Mouse (Mus musculus): ENCODE data around the gene C4b.
A peak's percentile ranks its signal among the peaks of the same experiment; 100 is the strongest.

Gene C4b

GRCm38 (mm10) chr17:34700671-34701071, 43.0 kb downstream of the C4b start:
- peak in 1 of 2 experiments; percentile 42 for DNase-seq

- no peak for DNase-seq
Measured at GRCm38 (mm10) chr17:34699575-34700408, 43.9 kb downstream of the C4b start.

- DNase-seq = peak; percentile 58 to 72
Measured at GRCm38 (mm10) chr17:34692906-34693305, 50.8 kb downstream of the C4b start.

GRCm38 (mm10) chr17:34690458-34690857, 53.2 kb downstream of the C4b start:
- DNase-seq = no peak

- no peak for DNase-seq
Measured at GRCm38 (mm10) chr17:34688889-34689288, 54.8 kb downstream of the C4b start.

GRCm38 (mm10) chr17:34685120-34686110, 58.3 kb downstream of the C4b start:
- peak; percentile 94 to 95 for DNase-seq

- no peak for DNase-seq
Measured at GRCm38 (mm10) chr17:34684253-34684893, 59.3 kb downstream of the C4b start.

GRCm38 (mm10) chr17:34683686-34684220, 59.9 kb downstream of the C4b start:
- no peak for DNase-seq

- DNase-seq = no peak
Measured at GRCm38 (mm10) chr17:34683179-34683578, 60.5 kb downstream of the C4b start.

- peak in 1 of 2 experiments; percentile 27 for DNase-seq
Measured at GRCm38 (mm10) chr17:34681881-34682536, 61.7 kb downstream of the C4b start.

- no peak for DNase-seq
Measured at GRCm38 (mm10) chr17:34681132-34681571, 62.5 kb downstream of the C4b start.

GRCm38 (mm10) chr17:34680621-34681020, 63.1 kb downstream of the C4b start:
- no peak for DNase-seq

- DNase-seq = no peak
Measured at GRCm38 (mm10) chr17:34680191-34680590, 63.5 kb downstream of the C4b start.

All from cerebellum, postnatal 10 days (tissue).